Mouse (Mus musculus) erythroblast, embryonic 14.5 days (primary cell): ENCODE measurements around the gene Fgfr2.

Experiments used
- GATA1 ChIP-seq: IDR thresholded peaks from 2 replicates; pipeline ENCODE4 v1.6.1; 2012; ENCODE audit warnings: low read length, inconsistent platforms, mixed read lengths
- TAL1 ChIP-seq: IDR thresholded peaks from 3 replicates; pipeline ENCODE4 v1.6.1; 2012; ENCODE audit warnings: low read length, inconsistent platforms, mixed read lengths

GRCm38 (mm10) chr7:132529206-132529605 lies 593.9 kb downstream of the Fgfr2 start:
- no peak for TF ChIP-seq TAL1
- TF ChIP-seq GATA1: no peak
